Mouse (Mus musculus) layer of hippocampus, postnatal 25 days (tissue): ENCODE results near the gene Olfr930. TPM values are rescaled to one million over a fixed set of nuclear protein-coding genes. Genes with fewer than 3 reads are reported as not detected.

Source experiments
- DNase-seq, 2 experiments: peaks; one replicate each; pipeline ENCODE4 v3.0.0; 2022; ENCODE audit warnings: mixed read lengths in 2 of 2, low spot score in 1 of 2; ENCODE audit errors: extremely low spot score in 1 of 2
- total RNA-seq, 2 experiments: library from RNA; stranded (reverse); gene quantifications; 2 replicates each; pipeline ENCODE4 v1.2.3; 2021

Gene Olfr930
- total RNA-seq = not detected

DNA sequence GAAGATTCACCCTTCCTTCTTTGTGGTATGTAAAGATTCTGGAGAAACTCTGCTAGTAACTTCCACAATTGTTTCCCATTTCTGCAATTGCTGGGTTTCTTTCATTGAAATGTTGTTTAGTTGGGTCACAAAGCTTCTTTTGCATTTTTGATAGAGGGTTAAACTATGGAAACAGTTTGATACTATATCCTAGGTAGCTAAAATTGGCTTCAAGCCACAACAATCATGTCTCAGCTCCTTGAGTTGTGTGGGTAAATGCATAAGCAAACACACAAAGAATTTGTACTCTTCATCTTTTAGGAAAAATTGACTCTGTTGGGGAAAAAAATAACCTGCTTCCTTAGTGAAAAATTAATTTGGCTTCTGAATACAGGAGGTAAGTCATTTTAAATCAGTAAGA lies at the start of gene Olfr930:
Olfr930 (plus strand) TSS at position 301 of the 400 bp plus-strand sequence.
- no peak for DNase-seq

GRCm38 (mm10) chr9:38953401-38954123 lies 24.0 kb downstream of the Olfr930 start:
- DNase-seq = no peak

GRCm38 (mm10) chr9:38954124-38954416 lies 24.5 kb downstream of the Olfr930 start:
- DNase-seq = no peak

GRCm38 (mm10) chr9:38972013-38972412 lies 42.4 kb downstream of the Olfr930 start, which contains the start of gene Olfr933:
Gene Olfr933, plus strand, starts transcription at chr9:38972313.
- DNase-seq = no peak

Other genes starting within 250 kb of the Olfr930 start
- not detected for gene Olfr919, start 226.1 kb upstream of the Olfr930 start, total RNA-seq
- gene Vwa5a, start 211.5 kb upstream of the Olfr930 start, total RNA-seq = 10 to 100 TPM; 10.4 to 11.5 TPM
- under 1 TPM in 1 of 2 experiments, not detected in 1; 0.10 TPM for gene Olfr920, start 177.5 kb upstream of the Olfr930 start, total RNA-seq
- gene Olfr921, start 156.7 kb upstream of the Olfr930 start, total RNA-seq = not detected
- gene Olfr922, start 115.2 kb upstream of the Olfr930 start, total RNA-seq = not detected
- not detected for gene Olfr923, start 103.3 kb upstream of the Olfr930 start, total RNA-seq
- gene Olfr924, start 85.4 kb upstream of the Olfr930 start, total RNA-seq = not detected
- gene Olfr26, start 74.7 kb upstream of the Olfr930 start, total RNA-seq = not detected
- gene Olfr926, start 52.7 kb upstream of the Olfr930 start, total RNA-seq = not detected
- gene Olfr933, start 42.5 kb downstream of the Olfr930 start, total RNA-seq = not detected
- gene Olfr934, start 58.5 kb downstream of the Olfr930 start, total RNA-seq = not detected
- gene Olfr935, start 69.9 kb downstream of the Olfr930 start, total RNA-seq = not detected
- gene Olfr146, start 93.6 kb downstream of the Olfr930 start, total RNA-seq = not detected
- not detected for gene Olfr937, start 135.1 kb downstream of the Olfr930 start, total RNA-seq
- gene Olfr938, start 149.1 kb downstream of the Olfr930 start, total RNA-seq = not detected
- gene Olfr27, start 198.3 kb downstream of the Olfr930 start, total RNA-seq = not detected
- not detected for gene Olfr943, start 236.5 kb downstream of the Olfr930 start, total RNA-seq